Mouse (Mus musculus): ENCODE data around the gene Ism1. TPM values are rescaled to one million over a fixed set of nuclear protein-coding genes. Genes with fewer than 3 reads are reported as not detected.

Gene Ism1
- 0.32 TPM for polyA plus RNA-seq (2014; fragmentation: Illumina TruSeq; extraction: RNeasy Lipid Tissue Mini Kit (QIAGEN cat#74804); ENCODE audit: low read depth, low replicate concordance)

GRCm38 (mm10) chr2:139677809-139678274, at the start of gene Ism1:
Gene Ism1, plus strand, starts transcription at chr2:139678178.

Other genes with a start within 250 kb of the Ism1 start
- 8.2 TPM for gene Sptlc3, start 184.3 kb upstream of the Ism1 start, polyA plus RNA-seq (2014; fragmentation: Illumina TruSeq; extraction: RNeasy Lipid Tissue Mini Kit (QIAGEN cat#74804); ENCODE audit: low read depth, low replicate concordance)